Mouse (Mus musculus): ENCODE data around the gene Oas1g. TPM values are rescaled to one million over a fixed set of nuclear protein-coding genes. Genes with fewer than 3 reads are reported as not detected.
"Not testable (repeated sequence)": the region's sequence is repeated elsewhere in the genome, so short reads cannot be mapped to it uniquely, and the experiment has no call there.

Oas1g gene
- polyA plus RNA-seq, 1 experiment, result not detected

DNA sequence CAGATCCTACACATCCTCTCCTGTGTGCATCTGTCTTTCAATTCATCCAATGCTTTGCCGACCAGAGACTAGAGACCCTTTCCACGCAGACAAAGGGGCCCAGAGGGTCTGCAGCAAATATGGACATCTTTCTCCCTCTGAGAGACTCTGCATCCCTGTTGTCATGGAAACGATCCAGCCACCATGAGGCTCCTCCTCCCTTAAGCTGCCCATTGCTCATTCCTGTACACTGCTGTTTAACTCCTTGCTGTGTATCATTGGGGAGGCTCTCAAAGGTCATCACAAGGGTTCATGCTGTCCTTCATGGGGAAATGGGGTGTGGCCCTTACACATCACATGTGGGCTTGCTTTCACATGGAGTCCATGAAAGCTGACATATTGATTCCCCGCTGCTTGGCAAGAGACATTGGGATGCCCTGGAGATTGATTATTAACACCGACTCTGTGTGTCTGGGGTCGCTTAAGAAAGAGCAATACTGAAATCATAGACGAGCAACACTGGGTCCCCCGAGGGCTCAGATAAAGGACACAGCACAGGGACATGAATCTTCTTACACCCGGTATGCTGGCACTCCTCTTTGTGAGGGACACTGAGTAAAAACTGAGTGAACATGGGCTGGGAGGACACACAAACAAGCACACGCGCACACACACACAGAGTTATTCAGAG is 8.0 kb upstream of the Oas1g start:
- H3K27ac ChIP-seq (replicated peaks; ENCODE audit: low read depth, low read length), result no peak overlapping the region
- no peak overlapping the region for H3K4me3 ChIP-seq (ENCODE audit: insufficient read depth, low read depth, low read length)
- H3K4me1 ChIP-seq (ENCODE audit: control insufficient read depth, insufficient read depth, insufficient read length, low read length), result no peaks in the 10 kb centered on the region

DNA sequence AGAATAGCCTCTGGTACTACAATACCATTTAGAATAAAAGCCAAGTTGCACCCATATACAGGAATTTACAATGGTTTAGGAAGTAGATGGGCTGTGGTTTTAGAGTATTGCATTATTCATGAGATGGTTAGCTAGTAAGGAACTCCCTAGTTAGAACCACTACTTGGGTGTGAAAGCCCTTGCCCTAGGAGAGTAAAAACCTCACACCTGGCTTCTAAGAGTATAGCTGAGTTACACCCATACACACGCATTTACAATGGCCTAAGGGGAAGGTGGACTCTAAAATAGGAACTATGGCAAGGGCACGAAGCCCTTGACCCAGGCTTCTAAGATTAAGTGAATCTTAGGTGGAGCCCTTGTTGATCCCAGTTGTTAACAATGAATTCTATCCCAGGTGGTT is 7.3 kb upstream of the Oas1g start:
- not testable (repeated sequence) for H3K4me1 ChIP-seq (ENCODE audit: control insufficient read depth, insufficient read depth, insufficient read length, low read length); H3K27ac ChIP-seq (replicated peaks; ENCODE audit: low read depth, low read length); H3K4me3 ChIP-seq (ENCODE audit: insufficient read depth, low read depth, low read length)

DNA sequence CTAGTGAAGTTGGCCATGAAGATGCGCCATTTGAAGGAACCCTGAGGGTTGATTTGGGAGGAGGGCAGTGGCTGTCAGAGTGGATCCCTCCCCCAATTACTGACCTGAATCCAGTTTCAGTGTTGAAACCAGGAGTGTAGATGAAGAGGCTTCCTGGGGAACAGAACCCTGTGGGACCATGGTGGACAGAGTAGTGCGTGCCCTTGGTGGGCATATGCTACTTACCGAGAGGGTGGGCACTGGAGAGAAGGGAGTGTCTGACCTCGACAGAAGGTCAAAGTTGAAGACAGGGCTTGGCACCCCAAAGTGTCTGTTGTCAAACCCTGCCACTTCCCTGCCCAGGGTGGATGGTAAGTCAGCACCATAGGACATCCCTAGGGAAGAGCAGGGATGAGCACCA is 6.5 kb upstream of the Oas1g start:
- H3K4me1 ChIP-seq (ENCODE audit: control insufficient read depth, insufficient read depth, insufficient read length, low read length); H3K4me3 ChIP-seq (ENCODE audit: insufficient read depth, low read depth, low read length); H3K27ac ChIP-seq (replicated peaks; ENCODE audit: low read depth, low read length): not testable (repeated sequence)

DNA sequence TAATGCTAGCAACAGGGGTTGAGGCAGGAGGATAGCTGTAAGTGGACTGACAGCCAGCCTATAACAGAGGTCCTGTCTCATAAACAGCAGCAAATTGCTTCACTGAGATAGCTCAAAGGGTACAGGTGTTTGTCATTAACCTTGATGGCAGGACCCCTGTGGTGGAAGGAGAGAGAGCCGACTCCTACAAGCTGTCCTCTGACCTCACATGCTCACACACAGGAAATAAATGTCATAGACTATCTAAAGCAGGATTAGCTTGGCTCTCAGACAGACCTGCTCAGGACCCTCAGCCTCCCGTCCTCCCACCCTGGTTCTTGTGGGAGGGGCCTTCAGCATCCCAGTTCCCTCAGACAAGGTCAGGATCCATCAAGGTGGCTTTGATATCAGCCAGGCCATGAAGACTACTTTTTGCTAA is 4.8 kb upstream of the Oas1g start:
- Histone ChIP-seq H3K27ac (replicated peaks; ENCODE audit: low read depth, low read length) (no peak overlapping the region), H3K4me3 (ENCODE audit: insufficient read depth, low read depth, low read length) (no peak overlapping the region), H3K4me1 (ENCODE audit: control insufficient read depth, insufficient read depth, insufficient read length, low read length) (no peaks in the 10 kb centered on the region)

DNA sequence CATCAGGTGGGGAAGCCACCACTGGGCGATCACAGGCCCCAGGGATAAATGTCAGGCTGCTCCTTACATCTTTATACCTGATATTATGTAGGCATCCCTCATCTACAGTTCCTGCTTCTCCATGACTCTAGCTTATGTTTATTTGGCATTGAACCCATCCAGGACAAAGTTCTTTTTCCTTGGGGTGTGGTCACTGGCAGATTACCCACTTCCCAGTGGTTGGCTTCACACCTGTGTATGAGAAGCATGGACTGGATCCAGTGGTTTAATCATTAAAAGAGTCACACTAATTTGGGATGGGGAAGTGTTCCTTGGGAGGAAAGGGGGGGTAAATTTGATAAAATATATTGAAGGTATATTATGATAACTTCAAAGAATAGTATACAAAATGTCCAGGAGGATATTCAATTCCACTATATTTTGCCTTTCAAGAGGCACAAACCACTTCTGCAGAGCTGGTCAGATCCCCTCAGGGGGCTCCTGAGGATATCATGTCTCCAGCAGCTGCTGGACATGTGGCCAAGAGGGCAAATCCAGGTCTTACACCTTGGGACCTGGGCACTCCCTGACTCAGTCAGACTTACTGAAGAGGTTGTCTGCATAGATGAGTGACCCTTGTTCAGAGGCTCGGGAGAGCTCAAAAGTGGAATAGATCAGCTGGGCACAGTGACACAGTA is 4.3 kb upstream of the Oas1g start:
- not testable (repeated sequence) for H3K4me3 ChIP-seq (ENCODE audit: insufficient read depth, low read depth, low read length); H3K27ac ChIP-seq (replicated peaks; ENCODE audit: low read depth, low read length); H3K4me1 ChIP-seq (ENCODE audit: control insufficient read depth, insufficient read depth, insufficient read length, low read length)

DNA sequence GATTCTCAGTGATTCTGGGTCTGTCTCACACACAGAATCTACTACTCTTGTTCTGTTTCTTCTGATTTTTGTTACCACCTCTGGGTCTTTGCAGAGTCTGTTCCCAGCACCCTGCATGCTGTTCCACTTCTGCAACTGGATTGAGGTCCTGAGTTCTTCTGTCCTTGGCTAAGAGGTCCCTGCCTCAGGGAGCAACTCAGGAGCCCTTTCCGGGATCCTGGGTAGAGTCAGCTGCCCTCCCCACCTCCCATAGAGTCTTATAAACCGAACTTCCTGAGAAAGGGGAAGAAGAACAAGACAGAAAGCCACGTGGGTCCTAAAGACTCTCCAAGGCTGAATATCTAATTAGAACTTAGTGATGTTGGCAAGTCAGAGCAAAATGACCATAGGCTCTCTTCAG is 3.6 kb upstream of the Oas1g start:
- Histone ChIP-seq H3K4me3 (ENCODE audit: insufficient read depth, low read depth, low read length) (no peak overlapping the region), H3K27ac (replicated peaks; ENCODE audit: low read depth, low read length) (no peak overlapping the region), H3K4me1 (ENCODE audit: control insufficient read depth, insufficient read depth, insufficient read length, low read length) (no peaks in the 10 kb centered on the region)

DNA sequence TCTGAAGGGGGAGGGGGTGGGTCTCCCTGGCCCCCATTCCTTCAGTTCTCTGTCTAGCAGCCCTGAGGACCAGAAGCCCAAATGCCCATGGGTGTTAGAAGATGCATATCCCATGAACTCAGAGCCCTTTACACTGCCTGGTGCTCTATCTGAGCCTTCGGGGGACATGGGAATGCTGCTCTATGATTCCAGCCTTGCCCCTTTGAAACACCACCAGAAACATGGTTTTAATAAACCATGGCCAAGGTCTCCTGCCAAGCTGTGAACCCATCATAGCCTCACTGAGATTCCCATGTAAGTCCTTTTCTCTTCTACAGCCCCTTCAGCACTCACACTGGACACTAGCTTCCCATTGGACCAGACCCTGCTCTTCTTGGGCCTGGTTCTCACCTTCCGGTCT is 2.6 kb upstream of the Oas1g start:
- H3K27ac ChIP-seq (replicated peaks; ENCODE audit: low read depth, low read length), result no peak overlapping the region
- no peak overlapping the region for H3K4me3 ChIP-seq (ENCODE audit: insufficient read depth, low read depth, low read length)

DNA sequence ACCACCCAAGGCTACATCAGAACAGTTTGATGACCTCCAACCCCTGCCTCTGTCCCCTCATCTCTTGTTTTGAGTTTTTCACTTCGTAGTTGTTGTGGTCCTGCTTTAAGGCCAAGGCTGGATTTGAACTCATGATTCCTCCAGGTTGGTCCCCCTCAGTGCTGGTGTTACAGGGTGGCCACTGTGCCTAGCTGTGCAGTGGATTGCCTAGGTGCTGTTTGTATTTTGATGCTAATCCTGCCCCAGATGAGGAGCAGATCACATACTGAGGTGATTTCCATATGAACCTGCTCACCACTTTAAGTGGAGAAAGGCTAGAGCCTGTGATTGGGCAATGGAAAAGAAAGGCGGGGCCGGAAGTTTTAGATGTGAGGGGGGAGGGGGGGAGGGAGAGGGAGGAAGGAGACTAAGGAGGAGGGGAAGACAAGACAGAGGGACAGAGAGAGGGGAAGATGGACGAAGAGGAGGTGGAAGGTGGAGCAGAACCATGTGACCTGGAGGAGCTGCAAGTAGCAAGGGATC is 942 bp upstream of the Oas1g start:
- H3K27ac ChIP-seq (replicated peaks; ENCODE audit: low read depth, low read length); H3K4me3 ChIP-seq (ENCODE audit: insufficient read depth, low read depth, low read length); H3K4me1 ChIP-seq (ENCODE audit: control insufficient read depth, insufficient read depth, insufficient read length, low read length): not testable (repeated sequence)

More for the DNA sequence above, 2.6 kb upstream of the Oas1g start:
- no peaks in the 10 kb centered on the region for H3K4me1 ChIP-seq (ENCODE audit: control insufficient read depth, insufficient read depth, insufficient read length, low read length)

DNA sequence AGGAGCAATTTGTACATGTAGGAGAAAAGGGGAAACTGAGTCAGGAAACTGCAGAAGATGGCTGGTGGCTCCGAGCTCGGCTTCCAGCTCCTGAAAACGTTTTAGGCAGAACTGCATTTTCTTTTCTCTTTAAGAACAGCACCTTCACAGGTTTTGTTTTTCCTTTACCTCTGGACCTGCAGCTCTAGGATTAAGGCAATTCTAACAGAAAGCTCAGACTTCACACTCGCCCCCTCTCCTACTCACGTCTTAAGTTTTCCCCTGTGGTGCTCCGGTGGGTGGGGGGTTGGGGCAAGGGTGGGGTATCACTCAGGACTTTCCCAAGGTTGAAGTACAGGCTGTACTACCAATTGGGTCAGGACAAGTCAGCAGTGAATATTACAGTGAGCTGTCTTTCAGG is 418 bp upstream of the Oas1g start:
- Histone ChIP-seq H3K4me3 (ENCODE audit: insufficient read depth, low read depth, low read length) (no peak overlapping the region), H3K27ac (replicated peaks; ENCODE audit: low read depth, low read length) (no peak overlapping the region), H3K4me1 (ENCODE audit: control insufficient read depth, insufficient read depth, insufficient read length, low read length) (no peaks in the 10 kb centered on the region)

DNA sequence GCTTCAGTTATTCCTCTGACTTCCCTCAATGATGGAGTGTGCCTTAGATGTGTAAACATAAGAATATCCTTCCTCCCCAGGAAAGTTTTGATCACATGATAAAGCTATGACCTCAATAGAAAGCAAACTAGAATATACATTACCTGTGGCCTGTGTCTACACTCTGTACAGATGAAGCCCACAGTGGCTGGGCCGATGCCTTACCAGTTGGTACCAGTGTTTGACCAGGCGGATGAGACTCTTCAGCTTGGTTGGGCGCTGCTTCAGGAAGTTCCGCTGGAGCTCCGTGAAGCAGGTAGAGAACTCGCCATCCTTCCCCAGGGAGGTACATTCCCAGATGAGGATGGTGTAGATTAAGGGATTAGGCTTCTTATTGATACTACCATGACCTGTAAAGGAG is 5.7 kb downstream of the Oas1g start:
- not testable (repeated sequence) for H3K4me3 ChIP-seq (ENCODE audit: insufficient read depth, low read depth, low read length); H3K4me1 ChIP-seq (ENCODE audit: control insufficient read depth, insufficient read depth, insufficient read length, low read length); H3K27ac ChIP-seq (replicated peaks; ENCODE audit: low read depth, low read length)

DNA sequence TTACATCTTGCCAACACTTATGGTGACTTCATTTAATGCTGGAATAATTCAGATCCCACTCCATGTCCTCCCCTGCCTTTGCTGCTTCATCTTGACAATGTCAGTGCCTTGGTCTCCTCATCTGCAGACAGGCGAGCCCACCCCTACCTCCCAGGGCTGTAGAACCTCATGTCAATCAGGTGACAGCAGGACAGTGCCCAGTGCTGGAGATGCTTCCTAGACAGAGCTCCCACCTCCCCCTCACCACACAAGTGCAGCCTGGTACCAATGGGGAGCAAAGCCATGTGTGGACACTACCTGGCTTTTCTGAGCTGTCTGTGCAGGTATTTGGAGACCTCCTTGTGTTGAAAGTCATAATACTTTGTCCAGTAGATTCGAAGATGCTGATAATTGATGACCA is 8.6 kb downstream of the Oas1g start:
- not testable (repeated sequence) for H3K27ac ChIP-seq (replicated peaks; ENCODE audit: low read depth, low read length); H3K4me1 ChIP-seq (ENCODE audit: control insufficient read depth, insufficient read depth, insufficient read length, low read length); H3K4me3 ChIP-seq (ENCODE audit: insufficient read depth, low read depth, low read length)

DNA sequence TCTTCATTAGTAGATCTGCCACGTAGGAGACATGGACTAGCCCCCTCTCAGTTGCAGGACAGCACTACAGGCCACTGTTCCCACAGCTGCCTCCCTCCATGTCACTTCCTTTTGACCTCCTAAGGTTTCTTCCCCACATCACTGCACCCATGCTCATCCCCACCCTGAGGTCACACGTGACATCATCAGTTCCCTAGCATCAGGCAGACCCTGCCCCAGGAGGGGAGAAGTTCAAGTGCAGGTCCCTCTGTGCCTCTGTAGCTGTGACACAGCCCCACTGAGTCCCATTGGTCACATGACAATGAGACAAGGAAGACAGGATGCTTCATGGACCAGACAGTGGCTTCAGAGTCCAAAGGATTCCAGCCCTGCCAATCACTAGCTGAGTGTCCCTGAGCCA is 10.0 kb downstream of the Oas1g start:
- not testable (repeated sequence) for H3K27ac ChIP-seq (replicated peaks; ENCODE audit: low read depth, low read length); H3K4me3 ChIP-seq (ENCODE audit: insufficient read depth, low read depth, low read length); H3K4me1 ChIP-seq (ENCODE audit: control insufficient read depth, insufficient read depth, insufficient read length, low read length)

DNA sequence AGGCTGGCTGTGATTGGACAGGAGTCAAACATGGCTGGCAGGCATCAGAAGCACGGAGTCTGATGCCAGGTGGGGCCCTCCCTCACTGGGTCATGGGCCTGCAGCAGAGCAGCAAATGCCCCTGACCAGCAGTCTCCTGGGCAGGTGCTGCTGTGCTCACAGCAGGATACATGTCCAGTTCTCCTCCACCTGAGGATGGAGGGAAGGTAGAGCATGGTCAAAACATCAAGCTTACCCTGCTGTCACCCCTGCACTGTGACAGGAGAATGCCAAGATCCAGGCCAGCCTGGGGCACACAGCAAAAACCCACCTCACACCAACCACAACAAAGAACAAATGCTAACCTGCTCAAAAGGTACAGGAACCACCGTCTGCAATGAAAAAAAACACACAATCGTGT is 10.6 kb downstream of the Oas1g start:
- not testable (repeated sequence) for H3K4me1 ChIP-seq (ENCODE audit: control insufficient read depth, insufficient read depth, insufficient read length, low read length); H3K4me3 ChIP-seq (ENCODE audit: insufficient read depth, low read depth, low read length); H3K27ac ChIP-seq (replicated peaks; ENCODE audit: low read depth, low read length)

DNA sequence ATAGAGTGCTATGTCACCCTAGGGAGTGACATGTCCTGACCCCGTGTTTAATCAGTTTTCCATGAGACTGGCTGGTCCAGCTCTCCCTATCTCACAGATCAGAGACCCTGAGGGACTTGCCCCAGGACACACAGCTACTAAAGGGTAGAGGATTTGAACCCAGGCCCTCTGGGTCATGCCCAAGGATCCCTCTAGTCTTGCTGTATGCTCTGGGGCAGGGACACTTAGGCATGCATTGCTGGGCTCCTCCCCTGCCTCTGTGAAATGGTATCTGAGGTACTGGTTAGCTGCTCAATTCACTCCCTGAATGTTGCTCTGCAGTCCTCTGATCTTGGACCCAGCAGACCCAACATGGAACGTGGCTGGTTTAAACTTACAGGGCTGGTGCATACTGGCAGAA is 15.9 kb downstream of the Oas1g start:
- no peak overlapping the region for H3K4me3 ChIP-seq (ENCODE audit: insufficient read depth, low read depth, low read length)
- no peaks in the 10 kb centered on the region for H3K4me1 ChIP-seq (ENCODE audit: control insufficient read depth, insufficient read depth, insufficient read length, low read length)
- H3K27ac ChIP-seq (replicated peaks; ENCODE audit: low read depth, low read length), result no peak overlapping the region

DNA sequence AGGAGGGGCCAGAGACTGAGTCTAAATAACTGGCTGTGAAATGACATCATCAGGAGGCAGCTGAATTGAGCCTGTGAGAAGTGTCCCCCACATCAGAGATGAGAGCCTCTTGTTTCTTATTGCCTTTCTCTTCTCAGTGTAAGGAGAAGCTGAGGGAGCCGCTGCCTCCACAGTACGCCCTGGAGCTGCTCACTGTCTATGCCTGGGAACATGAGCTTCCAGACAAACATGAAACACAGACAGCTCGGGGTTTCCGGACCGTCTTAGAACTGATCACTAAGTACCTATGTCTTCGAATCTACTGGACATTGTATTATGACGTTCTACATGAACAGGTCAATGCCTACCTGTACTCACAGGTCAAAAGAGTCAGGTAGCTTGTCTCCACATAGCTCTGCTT is 16.6 kb downstream of the Oas1g start:
- Histone ChIP-seq H3K27ac (replicated peaks; ENCODE audit: low read depth, low read length) (no peak overlapping the region), H3K4me1 (ENCODE audit: control insufficient read depth, insufficient read depth, insufficient read length, low read length) (no peaks in the 10 kb centered on the region), H3K4me3 (ENCODE audit: insufficient read depth, low read depth, low read length) (no peak overlapping the region)

DNA sequence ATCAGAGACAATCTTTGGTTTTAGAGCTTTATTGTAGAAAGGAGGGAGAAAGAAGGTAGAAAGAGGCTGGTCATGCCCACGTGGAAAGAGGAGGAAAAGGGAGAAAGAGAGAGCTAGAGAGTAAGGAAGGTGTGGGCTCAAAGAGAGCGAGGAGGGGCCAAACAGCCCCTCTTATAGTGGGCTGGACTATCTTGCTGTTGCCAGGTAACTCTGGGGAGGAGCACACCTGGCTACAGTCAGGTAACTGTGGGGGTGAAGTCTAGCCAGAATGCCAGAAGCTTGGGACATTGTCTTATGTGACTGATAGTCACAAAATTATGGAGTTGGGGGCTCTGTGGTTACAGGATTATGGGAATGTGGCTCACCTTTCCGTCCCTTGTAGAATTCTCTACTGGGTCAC is 17.3 kb downstream of the Oas1g start:
- H3K4me3 ChIP-seq (ENCODE audit: insufficient read depth, low read depth, low read length), result no peak overlapping the region
- H3K4me1 ChIP-seq (ENCODE audit: control insufficient read depth, insufficient read depth, insufficient read length, low read length), result no peaks in the 10 kb centered on the region
- no peak overlapping the region for H3K27ac ChIP-seq (replicated peaks; ENCODE audit: low read depth, low read length)

Data from brown adipose tissue, adult 24 weeks (tissue).